Mouse (Mus musculus) natural killer cell, adult 2 months (primary cell): ENCODE measurements at regions not wholly inside any gene's neighbourhood (a gene's known extent, or its start where the extent isn't known, plus 50 kb on each side); places are given as distances from the start of the nearest gene placed in this dataset.

Source experiments
- DNase-seq, 2 experiments: peaks; one replicate each; pipeline ENCODE4 v3.0.0; 2022; ENCODE audit warnings: low spot score in 2 of 2

DNA sequence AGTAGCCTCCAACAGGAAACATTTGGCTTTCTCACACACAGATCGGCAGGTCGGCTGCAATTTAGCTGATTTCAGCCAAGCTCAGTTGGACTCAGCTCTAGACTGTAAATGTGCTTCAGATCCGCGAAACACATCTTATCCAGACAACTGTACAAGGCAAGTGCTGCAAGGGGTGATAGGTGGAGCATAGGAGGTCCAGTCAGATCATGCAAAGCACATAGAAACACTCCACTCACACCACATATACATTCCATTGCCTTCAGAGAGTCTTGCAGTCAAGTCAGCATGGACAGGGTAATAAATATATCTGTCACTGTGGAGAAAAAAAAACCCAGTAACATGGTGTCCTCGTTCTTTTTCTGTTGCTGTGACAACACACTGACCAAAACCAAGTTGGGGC, 160.3 kb downstream of the H2al1j start:
- no peak for DNase-seq

DNA sequence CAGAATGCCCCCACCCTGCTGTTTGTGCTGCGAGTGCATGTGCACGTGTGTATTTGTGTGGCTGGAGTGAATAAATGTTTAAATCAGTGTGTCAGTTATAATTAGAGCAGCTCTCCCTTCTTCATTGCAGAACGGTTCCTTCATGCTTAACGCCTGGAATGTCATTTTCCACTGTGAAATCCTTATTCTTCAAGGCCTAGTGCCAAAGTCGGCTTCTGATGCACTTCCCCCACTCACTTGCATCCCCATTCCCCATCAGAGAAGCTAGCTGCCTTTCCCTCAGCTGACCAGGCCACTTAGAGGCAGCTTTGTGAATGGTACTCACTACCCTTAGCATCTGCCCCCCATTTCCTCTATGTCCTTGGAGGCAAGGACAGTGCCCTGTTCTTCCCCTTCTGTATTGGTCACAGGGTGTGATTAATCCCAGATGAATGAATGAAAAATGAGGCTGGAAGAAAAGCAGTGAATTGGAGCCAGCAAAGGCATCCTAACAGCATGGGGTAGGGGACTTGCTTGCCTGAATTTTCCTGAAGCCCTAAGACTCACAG, 162.6 kb downstream of the H2al1j start:
- no peak for DNase-seq

DNA sequence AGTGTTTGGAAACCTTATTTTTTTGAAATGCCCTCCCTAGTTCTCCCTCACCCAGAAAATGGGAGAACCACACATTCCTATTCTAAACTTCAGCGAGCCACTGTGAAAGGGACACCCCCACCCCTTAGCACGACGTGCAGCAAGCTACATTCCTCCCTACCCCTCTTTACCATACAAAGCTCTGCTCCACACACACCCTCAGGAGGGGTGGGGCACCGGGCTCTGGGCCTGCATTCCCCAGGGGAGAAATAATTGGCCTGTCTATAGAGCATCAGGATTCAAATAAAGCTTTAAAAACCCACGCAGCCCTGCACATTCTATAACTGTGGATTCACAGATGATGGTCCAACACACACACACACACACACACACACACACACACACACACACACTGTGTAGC, 163.6 kb downstream of the H2al1j start:
- DNase-seq: no peak

DNA sequence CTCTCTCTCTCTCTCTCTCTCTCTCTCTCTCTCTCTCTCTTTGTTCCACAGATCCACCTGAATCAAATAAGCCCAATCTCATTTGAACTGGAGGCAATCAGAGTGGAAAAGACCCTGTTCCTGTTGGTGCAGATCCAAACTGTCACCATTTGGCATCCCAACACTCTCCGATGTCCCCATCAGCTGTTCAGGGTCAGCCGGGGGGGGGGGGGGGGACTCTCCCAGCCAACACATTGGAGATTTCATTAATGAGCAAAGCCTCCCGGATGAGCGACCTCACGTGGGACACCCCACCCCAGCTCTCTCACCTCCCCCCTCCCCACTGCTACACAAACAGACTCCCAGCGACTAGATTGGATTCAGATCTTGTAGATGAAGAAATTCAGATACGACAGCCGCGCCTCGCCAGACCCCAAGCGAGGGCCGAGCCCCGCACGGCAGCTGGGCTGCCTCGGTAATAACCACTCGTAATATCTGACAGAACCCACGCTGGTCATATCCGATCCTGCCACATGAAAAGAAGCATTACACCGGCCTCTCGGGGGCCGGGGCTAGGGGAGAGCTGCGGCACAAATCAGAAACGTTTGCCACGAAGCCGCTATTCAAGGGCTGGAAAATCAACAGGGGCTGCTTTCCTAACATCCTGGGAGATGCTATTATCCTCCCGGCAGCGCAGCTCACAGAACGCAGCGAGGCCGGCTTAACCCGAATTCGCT, 164.2 kb downstream of the H2al1j start:
- DNase-seq: no peak

- DNase-seq: no peak
Measured at GRCm38 (mm10) chrX:11493526-11494245, 166.1 kb downstream of the H2al1j start.

GRCm38 (mm10) chrX:11494246-11494630, 166.6 kb downstream of the H2al1j start:
- no peak for DNase-seq

- DNase-seq: no peak
Measured at GRCm38 (mm10) chrX:11512439-11512838, 184.8 kb downstream of the H2al1j start.

DNA sequence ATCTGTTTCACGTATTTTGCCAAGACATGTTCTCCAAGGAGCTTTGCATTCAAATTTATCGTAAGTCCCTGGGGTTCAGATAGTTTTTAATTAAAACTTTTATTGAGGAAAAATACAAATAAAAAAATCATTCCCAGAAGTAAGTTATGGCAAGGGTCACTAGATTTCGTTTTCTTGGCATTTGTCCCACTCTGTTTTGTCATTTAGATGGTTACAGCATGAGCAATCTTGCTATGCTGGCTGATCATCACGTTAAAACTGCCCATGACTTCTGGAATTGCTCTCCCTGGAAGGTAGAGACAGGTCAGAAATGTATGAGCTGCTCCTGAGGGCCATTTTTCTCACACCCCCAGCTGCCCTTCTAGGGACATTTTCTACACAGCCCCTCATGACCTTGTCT, 185.3 kb downstream of the H2al1j start:
- no peak for DNase-seq

DNA sequence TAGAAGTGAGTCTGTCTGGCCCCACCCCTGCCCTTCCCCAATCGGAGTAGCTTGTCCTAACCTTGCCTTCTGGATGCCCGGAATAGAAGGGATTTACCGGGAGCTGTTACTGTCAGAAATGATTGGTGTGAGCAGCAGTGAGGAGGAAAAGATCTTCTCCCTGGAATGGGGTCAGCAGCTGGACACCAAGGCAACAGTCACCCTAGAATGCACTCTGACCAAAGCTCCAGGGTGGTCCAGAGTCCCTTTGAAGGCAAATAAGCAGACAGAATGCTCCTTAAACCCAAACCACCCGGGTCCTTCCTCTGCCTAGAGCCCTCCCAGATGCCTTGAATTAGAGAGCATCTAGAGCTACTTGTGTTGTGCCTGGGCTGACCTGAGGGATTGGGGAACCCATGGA, 196.2 kb downstream of the H2al1j start:
- DNase-seq: no peak

- DNase-seq: no peak
Measured at GRCm38 (mm10) chrX:11525326-11525725, 197.7 kb downstream of the H2al1j start.

- DNase-seq: no peak
Measured at GRCm38 (mm10) chrX:11528589-11528988, 201.0 kb downstream of the H2al1j start.

GRCm38 (mm10) chrX:11529221-11529620, 201.6 kb downstream of the H2al1j start:
- DNase-seq: no peak

DNA sequence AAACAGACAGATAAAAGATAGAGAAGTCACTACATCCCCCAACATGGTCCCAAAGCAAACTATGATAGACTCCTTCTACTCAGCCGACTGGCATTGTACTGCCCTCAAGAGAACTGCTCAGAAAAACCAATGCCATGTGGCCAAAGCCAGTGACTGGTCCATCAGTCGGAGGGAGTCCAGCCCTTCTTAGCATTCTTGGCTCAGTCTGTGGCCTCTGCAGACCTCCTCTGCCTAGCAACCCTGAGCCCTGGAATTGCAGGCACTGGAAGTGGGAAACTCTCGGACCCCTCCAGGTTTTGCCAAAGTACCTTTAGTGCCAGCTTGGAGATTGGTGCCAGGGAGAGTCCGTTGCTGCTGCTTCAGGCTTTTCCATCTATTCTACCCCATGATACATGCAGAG, 205.2 kb downstream of the H2al1j start:
- DNase-seq: no peak

DNA sequence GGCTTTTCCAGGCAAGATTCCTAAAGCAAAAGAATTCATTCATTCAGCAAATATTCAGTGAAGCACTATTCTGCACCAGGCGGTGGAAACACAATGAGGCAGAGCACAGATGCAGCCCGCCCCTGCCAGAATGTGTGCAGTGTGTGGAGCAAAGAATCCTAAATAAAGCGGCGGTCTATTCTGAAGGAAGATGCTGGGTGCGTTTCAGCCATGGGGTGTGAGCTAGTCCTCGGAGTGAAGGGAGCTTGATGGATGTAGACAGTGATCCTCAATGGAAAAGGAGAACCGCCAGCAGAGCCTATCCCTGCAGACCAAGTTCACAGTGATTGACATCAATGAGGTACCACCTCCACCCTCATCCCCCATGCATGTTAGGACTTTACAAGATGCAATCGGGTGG, 206.2 kb downstream of the H2al1j start:
- no peak for DNase-seq

- DNase-seq: no peak
Measured at GRCm38 (mm10) chrX:11541011-11541410, 213.4 kb downstream of the H2al1j start.

DNA sequence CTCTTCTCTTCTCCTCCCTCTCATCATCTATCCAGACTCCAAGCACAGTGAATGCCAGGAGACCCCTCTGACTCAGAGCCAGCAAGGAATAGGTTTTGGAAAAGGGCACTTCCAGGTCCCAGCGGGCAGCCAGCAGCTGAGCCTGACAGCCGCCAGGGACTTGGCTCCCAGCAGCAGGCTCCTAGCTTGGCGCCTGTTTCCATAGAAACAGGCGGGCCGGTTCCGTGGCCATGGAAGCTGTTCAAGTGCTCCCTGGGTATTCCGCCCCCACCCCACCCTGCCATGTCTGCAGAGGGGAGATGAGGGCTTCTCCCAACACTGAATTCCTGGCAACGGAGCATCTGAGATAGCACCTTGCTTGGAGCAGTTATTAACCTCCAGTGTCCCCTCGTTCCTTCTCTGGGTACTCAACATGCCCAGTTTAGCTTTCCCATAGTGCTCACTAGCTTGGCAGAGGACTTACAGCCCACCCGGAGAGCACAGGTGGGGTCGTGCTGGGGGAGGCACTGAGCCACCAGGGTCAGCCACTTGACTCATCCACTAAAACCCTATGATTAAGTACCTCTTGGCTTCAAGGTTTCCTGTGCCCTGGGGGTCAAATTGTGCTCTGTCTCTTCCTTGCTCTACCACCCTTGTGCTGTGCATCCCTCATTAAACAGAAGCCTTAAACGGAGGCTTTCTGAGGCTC, 222.7 kb downstream of the H2al1j start:
- no peak for DNase-seq

GRCm38 (mm10) chrX:11552177-11552576, 224.6 kb downstream of the H2al1j start:
- no peak for DNase-seq

GRCm38 (mm10) chrX:11555035-11555570, 227.5 kb downstream of the H2al1j start:
- no peak for DNase-seq

DNA sequence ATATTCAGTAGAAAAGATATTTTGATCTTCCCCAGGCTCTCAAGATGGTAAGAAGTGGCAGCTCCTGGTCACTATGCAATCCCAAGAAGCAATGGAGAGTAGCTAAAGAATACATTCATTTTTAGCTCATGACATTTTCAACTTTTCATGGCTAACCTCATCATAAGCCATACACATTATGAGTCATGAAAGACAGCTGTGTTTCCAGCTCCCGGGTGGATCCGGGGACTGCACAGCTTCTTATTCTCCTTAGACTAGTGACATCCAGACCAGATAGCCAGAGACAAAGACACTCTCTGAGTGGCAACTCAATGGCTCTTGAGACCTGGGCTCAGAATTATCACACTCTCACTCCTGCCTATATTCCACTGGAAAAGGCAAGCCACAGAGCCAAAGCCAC, 230.6 kb downstream of the H2al1j start:
- no peak for DNase-seq

- no peak for DNase-seq
Measured at GRCm38 (mm10) chrX:11560550-11561276, 233.1 kb downstream of the H2al1j start.

DNA sequence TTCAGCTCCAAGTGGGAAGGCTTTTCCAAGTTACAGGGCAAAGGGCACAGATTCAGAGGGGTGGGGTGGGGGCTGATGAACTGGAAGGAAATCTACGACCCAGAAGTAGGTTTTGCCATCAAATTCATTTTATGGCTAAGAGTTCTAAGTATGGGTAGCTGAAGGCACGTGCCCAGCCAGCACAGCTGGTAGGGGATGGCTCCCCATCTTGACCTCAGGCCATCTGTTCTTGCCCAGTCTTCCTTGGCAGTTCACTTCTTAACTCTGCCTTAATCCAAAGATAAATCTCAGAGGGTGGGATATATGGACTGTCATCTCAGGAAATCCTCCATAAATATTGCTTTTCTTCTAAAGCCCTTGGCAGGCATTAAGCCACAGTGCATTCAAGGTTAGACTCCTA, 238.3 kb downstream of the H2al1j start:
- no peak for DNase-seq

- no peak for DNase-seq
Measured at GRCm38 (mm10) chrX:11567827-11568226, 240.2 kb downstream of the H2al1j start.
